Mouse (Mus musculus) sigmoid colon, adult 10 weeks (tissue): Measurements from ENCODE around the gene Ankmy2. TPM values are rescaled to one million over a fixed set of nuclear protein-coding genes. Genes with fewer than 3 reads are reported as not detected.

Source experiments
- polyA plus RNA-seq: library from polyadenylated mRNA; stranded (reverse); fragments of 350-450 nt; fragmentation: Illumina TruSeq; extraction: RNeasy Lipid Tissue Mini Kit (QIAGEN cat#74804); gene quantifications from one replicate; pipeline ENCODE4 v1.2.3, GENCODE M21; 2014; ENCODE audit warnings: low read depth, low replicate concordance

The Ankmy2 gene
- 53.8 TPM for polyA plus RNA-seq

GRCm38 (mm10) chr12:36156637-36157303 is at the start of gene Ankmy2:
Gene Ankmy2, plus strand, starts transcription at chr12:36157114.

GRCm38 (mm10) chr12:36157638-36158308 is 859 bp downstream of the Ankmy2 start, which contains the start of gene Bzw2:
Gene Bzw2, minus strand, starts transcription at chr12:36158080.

Other genes starting within 250 kb of the Ankmy2 start
- gene Agr3, start 231.5 kb upstream of the Ankmy2 start, polyA plus RNA-seq: 6.2 TPM
- gene Agr2, start 164.2 kb upstream of the Ankmy2 start, polyA plus RNA-seq: 2,242 TPM
- 320 TPM for gene Tspan13, start 114.6 kb upstream of the Ankmy2 start, polyA plus RNA-seq
- gene Bzw2, start 966 bp downstream of the Ankmy2 start, polyA plus RNA-seq: 62.6 TPM
- gene Lrrc72, start 96.3 kb downstream of the Ankmy2 start, polyA plus RNA-seq: not detected
- gene Sostdc1, start 157.0 kb downstream of the Ankmy2 start, polyA plus RNA-seq: 4.7 TPM
- gene Ispd, start 224.3 kb downstream of the Ankmy2 start, polyA plus RNA-seq: 6.4 TPM
- gene D630036H23Rik, start 225.1 kb downstream of the Ankmy2 start, polyA plus RNA-seq: not detected